Mouse (Mus musculus) embryo, embryonic 11.5 days (tissue): ENCODE measurements around the gene Cyth2.

Experiments
- DNase-seq: peaks from one replicate; pipeline ENCODE4 v3.0.0-alpha.2; 2012; ENCODE audit warnings: low read depth, low spot score

Cyth2 gene

GRCm38 (mm10) chr7:45813787-45814779 lies at the start of gene Cyth2:
Cyth2 (minus strand) TSS chr7:45814581.
- DNase-seq = peak; percentile 98

- no peak for DNase-seq
Measured at GRCm38 (mm10) chr7:45862804-45863203, 48.4 kb upstream of the Cyth2 start.

GRCm38 (mm10) chr7:45859008-45859407 lies 44.6 kb upstream of the Cyth2 start:
- DNase-seq = no peak

GRCm38 (mm10) chr7:45856950-45857901 lies 42.8 kb upstream of the Cyth2 start:
- DNase-seq = no peak

GRCm38 (mm10) chr7:45853089-45853488 lies 38.7 kb upstream of the Cyth2 start:
- no peak for DNase-seq

DNA sequence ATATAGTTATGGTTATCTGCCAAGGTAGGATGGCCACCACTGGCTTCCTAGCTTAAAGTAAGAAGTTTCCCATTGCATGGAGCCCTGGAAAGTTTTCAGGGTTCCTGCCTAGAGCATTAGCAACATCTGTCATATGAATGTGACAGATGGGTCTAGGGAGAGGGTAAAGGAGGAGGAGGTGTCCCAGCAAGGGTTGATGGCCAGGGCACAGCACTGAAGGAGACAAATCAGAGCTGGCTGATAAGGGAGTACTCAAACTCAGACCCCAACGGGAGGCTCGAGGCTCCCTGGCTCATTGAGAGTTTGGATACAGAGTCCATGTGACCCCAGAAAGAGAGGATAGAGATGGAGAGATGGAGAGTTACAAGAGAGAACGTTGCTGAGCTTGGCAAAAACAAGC lies 36.3 kb upstream of the Cyth2 start:
- DNase-seq = no peak

DNA sequence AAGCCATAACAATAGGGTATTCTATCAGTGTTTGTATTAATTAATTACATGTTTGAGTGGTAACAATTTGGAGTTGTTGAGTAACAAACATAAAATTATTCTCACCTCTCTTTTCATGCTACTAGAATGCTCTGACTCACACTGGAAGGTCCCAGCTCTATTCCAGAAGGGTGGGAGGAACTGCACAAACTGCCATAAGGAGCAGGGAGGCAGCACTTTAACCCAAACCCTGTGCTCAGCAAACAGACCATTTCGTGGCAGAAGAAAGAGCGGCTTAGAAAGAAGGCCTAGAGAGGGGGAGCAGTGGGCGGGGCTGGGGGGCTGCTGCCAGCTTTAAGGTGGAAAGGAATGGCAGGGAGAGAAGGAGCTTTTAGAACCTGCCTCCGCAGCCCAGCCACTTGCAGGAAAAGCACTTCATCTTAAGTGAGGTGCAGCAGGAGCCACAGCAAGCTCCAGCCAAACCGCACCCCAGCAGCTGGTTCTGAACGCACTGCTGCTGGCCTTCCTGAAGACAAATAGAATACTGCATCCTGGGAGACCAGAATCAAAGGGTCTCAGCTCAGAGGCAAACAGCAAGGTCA lies 34.2 kb upstream of the Cyth2 start:
- no peak for DNase-seq

GRCm38 (mm10) chr7:45842950-45843744 lies 28.8 kb upstream of the Cyth2 start:
- DNase-seq = no peak

- no peak for DNase-seq
Measured at GRCm38 (mm10) chr7:45833924-45834323, 19.5 kb upstream of the Cyth2 start.

GRCm38 (mm10) chr7:45833148-45833790 lies 18.9 kb upstream of the Cyth2 start:
- no peak for DNase-seq

GRCm38 (mm10) chr7:45832428-45832827 lies 18.0 kb upstream of the Cyth2 start:
- DNase-seq = no peak

DNA sequence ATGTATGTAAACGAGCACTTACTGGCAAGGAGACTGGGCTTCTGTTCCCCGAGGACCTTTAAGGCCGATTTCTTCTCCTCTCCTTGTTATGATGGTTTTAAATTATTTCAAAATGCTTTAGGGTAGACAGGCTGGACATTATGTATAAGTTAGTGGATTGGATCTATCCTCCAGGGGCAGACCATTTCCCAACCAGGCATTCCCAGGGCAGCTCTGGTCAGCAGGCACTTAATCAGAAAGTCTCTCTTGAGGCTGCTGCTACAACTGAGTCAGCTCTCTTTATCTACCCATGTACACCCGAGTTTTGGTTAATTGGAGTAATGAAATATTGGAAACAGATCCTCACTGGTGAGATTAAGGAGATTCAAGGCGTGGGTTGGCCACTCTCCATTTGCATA lies 16.7 kb upstream of the Cyth2 start:
- DNase-seq = no peak

- DNase-seq = peak; percentile 85
Measured at GRCm38 (mm10) chr7:45830427-45831127, 16.2 kb upstream of the Cyth2 start, which contains the start of gene Grwd1. Grwd1 (minus strand) TSS chr7:45830944.

GRCm38 (mm10) chr7:45826631-45827030 lies 12.2 kb upstream of the Cyth2 start:
- DNase-seq = no peak

DNA sequence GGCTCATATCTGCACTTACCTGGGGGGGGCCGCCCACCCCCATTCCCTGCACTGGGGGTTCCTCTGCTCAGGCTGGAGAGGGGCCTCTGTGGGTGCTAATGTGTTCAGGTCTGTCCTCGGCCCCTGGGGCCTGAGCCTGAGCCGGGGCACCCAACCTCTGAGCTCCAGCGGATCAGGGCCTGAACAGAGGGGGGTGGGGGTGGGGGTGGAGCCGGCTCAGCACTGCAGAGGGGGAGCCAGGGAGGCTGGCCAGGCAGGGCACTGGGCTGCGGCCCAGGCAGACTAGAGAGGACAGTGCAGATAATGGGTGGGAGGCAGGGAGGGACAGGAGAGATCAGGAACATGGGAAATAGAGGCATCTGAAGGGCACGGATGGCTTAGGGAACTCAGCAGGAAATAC lies 10.2 kb upstream of the Cyth2 start, which contains the start of gene Kcnj14:
Gene Kcnj14 (minus strand): TSS at position 185 of the 400 bp plus-strand sequence.
- no peak for DNase-seq

GRCm38 (mm10) chr7:45820913-45821312 lies 6.5 kb upstream of the Cyth2 start:
- DNase-seq = no peak

GRCm38 (mm10) chr7:45819843-45820242 lies 5.5 kb upstream of the Cyth2 start:
- no peak for DNase-seq

DNA sequence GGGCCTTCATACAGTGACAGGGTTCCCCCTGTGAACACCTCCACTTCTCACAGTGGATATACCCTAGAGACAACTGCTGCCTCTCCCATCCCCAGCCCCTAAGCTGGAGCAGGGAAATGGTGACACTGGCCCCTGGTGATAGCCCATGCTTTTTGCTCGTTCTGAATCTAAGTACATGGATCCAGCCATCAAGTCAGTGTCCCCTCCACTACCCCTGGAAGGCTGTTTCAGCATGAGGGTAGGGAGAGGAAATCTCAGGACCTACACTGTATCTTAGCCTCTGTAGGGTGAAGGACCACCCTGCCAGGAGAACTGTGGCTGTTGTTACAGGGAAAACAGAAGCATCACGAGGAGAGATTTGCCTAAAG lies 1.6 kb upstream of the Cyth2 start:
- no peak for DNase-seq

DNA sequence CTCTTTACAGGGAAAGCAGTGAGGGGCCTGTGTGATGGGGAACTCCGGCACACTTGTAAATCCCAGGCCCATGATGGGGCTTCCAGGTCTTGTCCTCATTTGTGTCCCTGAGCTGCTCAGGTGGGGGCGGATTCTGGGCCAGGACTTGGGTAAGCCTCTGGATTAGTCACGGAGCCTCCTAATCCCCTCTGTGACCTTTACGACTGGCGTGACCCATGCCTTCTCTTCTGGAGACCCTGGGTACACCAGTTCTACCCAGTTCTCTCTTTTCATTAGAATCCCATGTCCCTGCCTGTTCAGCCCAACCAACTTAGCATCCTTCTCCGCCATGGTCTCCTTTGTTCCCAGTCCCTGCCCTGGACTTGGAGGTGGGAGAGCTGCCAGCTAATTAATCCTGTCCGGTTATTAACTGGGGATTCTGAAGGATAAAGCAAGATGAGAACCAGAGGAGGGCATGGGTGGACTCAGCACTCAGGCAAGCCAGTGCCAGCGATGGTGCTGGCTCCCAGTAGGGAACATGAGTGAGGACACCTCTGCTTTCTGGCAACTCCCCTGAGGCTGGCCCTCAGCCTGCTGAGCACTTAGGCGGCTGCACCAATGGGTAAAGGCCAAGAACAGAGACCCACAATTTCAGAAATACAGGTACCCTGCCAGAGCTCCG lies 1.1 kb upstream of the Cyth2 start:
- no peak for DNase-seq
